Mouse (Mus musculus): ENCODE results near the gene Supt6. TPM values are rescaled to one million over a fixed set of nuclear protein-coding genes. Genes with fewer than 3 reads are reported as not detected.

The Supt6 gene
- polyA plus RNA-seq, 1 experiment from 2014 or later: 38.9 TPM

DNA sequence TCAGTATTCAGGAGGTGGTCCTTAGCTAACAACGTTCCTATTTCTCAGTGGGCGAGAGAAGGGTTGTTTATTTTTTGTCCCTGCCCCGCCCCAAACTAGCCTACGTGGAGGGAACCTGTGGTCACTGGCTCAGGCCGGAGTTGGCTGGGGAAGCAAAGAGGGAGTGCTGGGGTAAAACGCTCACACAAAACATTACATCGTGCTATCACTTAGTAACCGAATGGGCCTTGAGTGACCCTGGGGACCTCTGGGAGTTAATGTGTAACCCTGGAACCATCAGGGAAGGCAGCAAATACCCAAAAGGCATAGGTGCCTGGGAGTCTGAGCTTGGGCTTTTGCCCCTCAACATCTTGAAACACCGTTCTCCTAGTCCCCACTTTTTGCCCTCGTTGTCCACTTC lies 68.3 kb downstream of the Supt6 start:
- Histone ChIP-seq H3K4me3 (replicated peaks) (peak overlapping the region; percentile 64), H3K4me1 (peaks cover 60% of the 10 kb centered on the region), H3K4me2 (peak overlapping the region; percentile 80), H3K27me3 (no peaks in the 10 kb centered on the region), H3K27ac (0 out of 2 replicates have a peak overlapping the region, but pooled peaks have one; percentile 91), H3K9me3 (no peaks in the 10 kb centered on the region), H3K36me3 (replicated peaks) (peaks cover 30% of the 10 kb centered on the region), H3K9ac (peak overlapping the region; percentile 54; the same call in 1 of the 2 replicates)
- no peak for ATAC-seq (ENCODE audit: low FRiP score)
- 3% methylated on average over 10 of the region's 10 CpGs for WGBS

DNA sequence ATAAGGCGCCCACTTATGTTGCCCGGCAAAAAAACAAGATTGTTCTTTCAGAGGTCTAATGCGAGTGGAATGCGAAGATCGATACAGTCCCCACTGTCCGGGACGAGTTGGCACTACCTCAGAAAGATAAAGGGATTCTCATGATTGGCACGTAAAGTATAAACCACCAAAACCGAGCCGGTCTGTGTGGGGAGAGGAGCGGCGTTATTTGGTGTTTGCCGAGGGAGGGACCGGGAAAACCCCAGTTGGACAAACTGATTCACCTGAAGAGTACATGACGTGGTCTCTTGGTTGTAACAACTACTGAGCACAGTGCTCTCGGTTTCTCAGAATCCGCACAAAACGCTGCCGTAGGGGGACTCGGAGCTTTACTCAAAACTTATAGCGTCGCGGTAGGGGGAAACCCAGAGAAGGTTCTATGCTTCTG lies 68.9 kb downstream of the Supt6 start:
- peak overlapping the region; percentile 54 for H3K9ac ChIP-seq
- H3K4me2 ChIP-seq: peak overlapping the region; percentile 80
- H3K4me1 ChIP-seq: peaks cover 55% of the 10 kb centered on the region
- no peaks in the 10 kb centered on the region for H3K27me3 ChIP-seq
- peaks cover 27% of the 10 kb centered on the region for H3K36me3 ChIP-seq (replicated peaks)
- H3K27ac ChIP-seq: peak overlapping the region; percentile 84; the same call in 1 of the 2 replicates
- H3K9me3 ChIP-seq: no peaks in the 10 kb centered on the region
- no peak for ATAC-seq (ENCODE audit: low FRiP score)
- WGBS: under 1% methylated on average over 23 of the region's 23 CpGs
- peak overlapping the region; percentile 64 for H3K4me3 ChIP-seq (replicated peaks)

DNA sequence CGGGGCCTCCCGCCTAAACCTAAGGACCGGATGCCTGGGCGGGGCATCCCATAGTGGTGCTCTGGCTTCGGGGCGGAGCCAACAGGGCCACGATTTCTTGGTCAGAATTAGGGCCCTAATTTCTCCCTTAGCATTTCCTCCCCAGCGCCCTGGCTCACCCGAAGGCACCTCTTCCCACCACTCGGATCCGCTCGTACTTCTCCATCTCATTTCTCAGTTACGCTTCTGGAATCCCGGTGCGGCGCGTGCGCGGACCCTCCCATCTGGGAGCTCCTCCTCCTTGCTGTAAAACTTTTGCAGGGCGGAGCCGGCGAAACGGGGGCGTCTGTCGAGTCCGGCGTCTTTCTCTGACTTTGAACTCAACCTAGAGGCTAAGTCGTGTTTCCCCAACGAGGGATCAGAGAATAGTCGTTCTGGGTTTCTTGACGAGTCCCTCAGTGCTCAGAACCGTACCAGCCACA lies 69.4 kb downstream of the Supt6 start, which contains the start of the genes Nek8 and Tlcd1:
Gene Nek8, minus strand, starts transcription at position 274 of the 461 bp plus-strand sequence.
Gene Tlcd1, plus strand, starts transcription at position 310 of the 461 bp plus-strand sequence.
- H3K27me3 ChIP-seq: no peaks in the 10 kb centered on the region
- H3K27ac ChIP-seq: peak within 1 kb of the TSS; percentile 91
- H3K9me3 ChIP-seq: no peaks in the 10 kb centered on the region
- H3K4me2 ChIP-seq: peak within 1 kb of the TSS; percentile 80
- peak; percentile 62 for ATAC-seq (ENCODE audit: low FRiP score)
- H3K36me3 ChIP-seq (replicated peaks): peaks cover 22% of the 10 kb centered on the region
- peak within 1 kb of the TSS; percentile 64 for H3K4me3 ChIP-seq (replicated peaks)
- H3K4me1 ChIP-seq: peaks cover 50% of the 10 kb centered on the region
- under 1% methylated on average over 32 of the region's 32 CpGs for WGBS
- H3K9ac ChIP-seq: peak within 1 kb of the TSS; percentile 54

DNA sequence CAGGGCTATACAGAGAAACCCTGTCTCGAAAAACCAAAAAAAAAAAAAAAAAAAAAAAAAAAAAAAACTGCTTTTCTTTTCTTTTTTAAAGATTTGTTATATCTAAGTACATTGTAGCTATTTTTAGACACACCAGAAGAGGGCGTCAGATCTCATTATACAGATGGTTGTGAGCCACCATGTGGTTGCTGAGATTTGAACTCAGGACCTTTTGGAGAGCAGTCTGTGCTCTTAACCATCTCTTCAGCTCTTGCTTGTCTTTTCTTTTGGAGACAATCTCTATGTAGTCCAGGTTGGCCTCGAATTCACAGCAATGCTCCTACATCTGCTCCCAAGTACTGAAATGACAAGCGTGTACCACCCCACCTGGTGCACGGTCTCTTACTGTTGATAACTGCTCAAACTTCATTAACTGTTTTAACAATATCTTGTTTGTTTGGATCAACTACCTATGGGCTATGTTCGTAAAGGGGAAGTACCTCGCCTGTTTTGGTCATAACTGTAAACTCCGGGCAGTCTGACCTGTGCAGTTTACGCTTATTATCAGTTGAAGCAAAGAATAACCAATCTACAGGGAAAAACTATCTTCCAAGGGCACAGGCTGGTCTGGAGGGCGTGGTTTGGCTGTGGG lies 69.9 kb downstream of the Supt6 start:
- Histone ChIP-seq H3K27ac (peak overlapping the region; percentile 63), H3K4me2 (peak overlapping the region; percentile 80), H3K4me1 (peaks cover 46% of the 10 kb centered on the region), H3K9ac (peak overlapping the region; percentile 54; the same call in 1 of the 2 replicates), H3K9me3 (no peaks in the 10 kb centered on the region), H3K27me3 (no peaks in the 10 kb centered on the region), H3K36me3 (replicated peaks) (peaks cover 16% of the 10 kb centered on the region), H3K4me3 (replicated peaks) (peak overlapping the region; percentile 64)
- WGBS: 11% methylated on average over 10 of the region's 10 CpGs
- no peak for ATAC-seq (ENCODE audit: low FRiP score)

DNA sequence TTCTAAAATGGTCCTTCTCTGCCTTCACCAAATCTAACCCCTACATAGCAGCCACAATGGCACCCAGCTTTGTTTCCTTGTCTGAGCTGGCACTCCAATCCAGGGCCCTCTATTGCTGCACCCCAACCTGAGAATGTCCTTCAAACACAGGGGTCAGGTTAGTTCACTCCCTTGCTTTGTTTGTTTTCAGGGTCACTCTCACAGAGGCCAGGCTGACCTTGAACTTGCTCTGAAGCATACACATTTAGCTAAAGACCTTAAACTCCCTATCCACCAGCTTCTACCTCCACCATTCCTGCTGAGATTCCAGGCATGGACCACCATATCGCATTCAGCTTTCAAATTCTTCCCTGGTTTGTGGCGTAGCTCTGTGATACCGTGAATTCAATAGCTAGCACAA lies 71.3 kb downstream of the Supt6 start:
- H3K4me2 ChIP-seq: no peak overlapping the region
- no peaks in the 10 kb centered on the region for H3K9me3 ChIP-seq
- WGBS: 93% methylated on average over 3 of the region's 3 CpGs
- H3K27ac ChIP-seq: no peak overlapping the region
- no peak for ATAC-seq (ENCODE audit: low FRiP score)
- H3K9ac ChIP-seq: no peak overlapping the region
- H3K4me1 ChIP-seq: peaks cover 33% of the 10 kb centered on the region
- peaks cover 3% of the 10 kb centered on the region; the same call in 1 of the 2 replicates for H3K36me3 ChIP-seq (replicated peaks)
- no peaks in the 10 kb centered on the region for H3K27me3 ChIP-seq
- no peak overlapping the region for H3K4me3 ChIP-seq (replicated peaks)

DNA sequence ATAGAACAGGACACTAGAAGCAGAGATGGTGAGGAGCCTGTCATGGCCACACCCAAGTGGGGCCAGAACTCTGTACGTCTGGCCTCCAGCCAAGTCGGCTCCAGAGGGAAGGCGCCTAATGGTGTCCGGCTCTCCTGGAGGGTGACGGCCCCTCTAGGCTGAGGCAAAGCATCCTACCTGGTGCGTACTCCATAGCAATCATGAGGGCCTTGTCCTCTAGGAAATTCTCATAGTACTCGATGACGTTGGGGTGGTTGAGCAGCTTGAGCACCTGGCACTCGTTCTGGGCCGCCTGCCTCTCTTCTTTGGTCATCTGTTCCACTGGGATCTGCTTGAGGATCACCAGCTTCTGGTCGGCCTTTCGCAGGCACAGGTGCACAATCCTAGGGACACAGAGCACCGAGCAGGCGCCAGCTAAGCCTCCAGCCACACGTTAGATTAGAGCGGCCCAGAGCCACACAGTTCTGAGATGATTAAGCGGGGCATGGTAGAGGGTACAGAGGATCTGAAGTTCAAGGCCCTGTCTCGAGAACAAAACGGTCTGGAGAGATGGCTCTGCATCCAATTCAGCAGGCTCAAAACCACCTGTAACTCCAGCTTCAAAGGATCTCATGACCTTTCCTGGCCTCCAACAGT lies 72.9 kb downstream of the Supt6 start:
- Histone ChIP-seq H3K27me3 (no peaks in the 10 kb centered on the region), H3K9ac (no peak overlapping the region), H3K4me2 (no peak overlapping the region), H3K4me3 (replicated peaks) (no peak overlapping the region), H3K9me3 (no peaks in the 10 kb centered on the region), H3K4me1 (peaks cover 17% of the 10 kb centered on the region), H3K27ac (no peak overlapping the region), H3K36me3 (replicated peaks) (no peaks in the 10 kb centered on the region)
- ATAC-seq (ENCODE audit: low FRiP score): no peak
- 87% methylated on average over 19 of the region's 19 CpGs for WGBS

DNA sequence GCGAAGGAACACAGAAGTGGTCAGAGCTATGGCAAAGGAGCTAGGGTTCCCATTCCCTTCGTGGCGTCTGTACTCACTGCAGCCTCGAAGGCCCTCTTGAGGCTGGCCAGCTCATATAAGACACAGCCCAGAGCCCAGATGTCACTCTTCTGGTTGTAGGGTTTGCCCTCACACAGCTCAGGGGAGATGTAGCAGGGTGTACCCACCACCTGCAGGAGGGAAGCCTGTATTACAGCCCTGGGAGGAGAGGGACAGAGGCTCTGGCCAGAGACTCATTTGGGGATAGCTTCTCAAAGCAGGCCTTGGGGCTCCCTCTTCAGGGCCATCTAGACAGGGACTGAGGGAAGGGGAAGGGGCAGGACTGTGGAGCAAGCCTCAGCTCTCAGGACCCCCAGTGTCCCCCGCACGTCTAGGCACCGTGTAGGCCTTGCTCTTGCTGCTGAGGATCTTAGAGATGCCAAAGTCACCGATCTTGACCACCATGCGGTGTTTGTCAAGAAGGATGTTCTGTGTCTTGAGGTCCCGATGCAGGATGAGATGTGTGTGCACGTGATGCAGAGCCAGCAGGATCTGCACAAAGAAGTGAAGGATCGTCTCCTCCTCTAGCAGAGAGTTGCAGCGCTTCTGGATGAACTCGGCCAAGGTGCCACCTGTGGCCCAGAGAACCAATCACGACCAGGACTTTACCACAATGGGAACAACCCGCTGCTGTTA lies 73.6 kb downstream of the Supt6 start:
- Histone ChIP-seq H3K4me2 (no peak overlapping the region), H3K36me3 (replicated peaks) (no peaks in the 10 kb centered on the region), H3K27ac (no peak overlapping the region), H3K4me3 (replicated peaks) (no peak overlapping the region), H3K27me3 (no peaks in the 10 kb centered on the region), H3K9me3 (no peaks in the 10 kb centered on the region), H3K9ac (no peak overlapping the region), H3K4me1 (peaks cover 10% of the 10 kb centered on the region)
- ATAC-seq (ENCODE audit: low FRiP score): no peak
- WGBS: 83% methylated on average over 16 of the region's 16 CpGs

DNA sequence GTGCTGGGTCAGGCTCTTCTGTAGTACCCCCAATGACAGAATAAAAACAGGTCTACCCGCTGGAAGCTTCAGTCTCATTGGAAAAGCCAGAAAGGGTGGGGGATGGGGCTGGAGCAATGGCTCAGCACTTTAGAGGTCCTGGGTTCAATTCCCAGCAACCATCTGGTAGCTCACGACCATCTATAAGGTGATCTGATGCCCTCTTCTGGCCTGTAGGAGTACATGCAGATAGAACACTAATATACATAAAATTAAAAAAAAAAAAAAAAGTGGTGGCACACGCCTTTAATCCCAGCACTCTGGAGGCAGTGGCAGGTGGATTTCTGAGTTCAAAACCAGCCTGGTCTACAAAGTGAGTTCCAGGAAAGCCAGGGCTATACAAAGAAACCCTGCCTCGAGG lies 74.5 kb downstream of the Supt6 start:
- Histone ChIP-seq H3K4me3 (replicated peaks) (no peak overlapping the region), H3K36me3 (replicated peaks) (no peaks in the 10 kb centered on the region), H3K9ac (no peak overlapping the region), H3K4me2 (no peak overlapping the region), H3K9me3 (no peaks in the 10 kb centered on the region), H3K27ac (no peak overlapping the region), H3K27me3 (peaks cover 5% of the 10 kb centered on the region; the same call in 1 of the 2 replicates), H3K4me1 (peaks cover 4% of the 10 kb centered on the region; the same call in 1 of the 2 replicates)
- WGBS: 79% methylated on average over 4 of the region's 4 CpGs
- no peak for ATAC-seq (ENCODE audit: low FRiP score)

DNA sequence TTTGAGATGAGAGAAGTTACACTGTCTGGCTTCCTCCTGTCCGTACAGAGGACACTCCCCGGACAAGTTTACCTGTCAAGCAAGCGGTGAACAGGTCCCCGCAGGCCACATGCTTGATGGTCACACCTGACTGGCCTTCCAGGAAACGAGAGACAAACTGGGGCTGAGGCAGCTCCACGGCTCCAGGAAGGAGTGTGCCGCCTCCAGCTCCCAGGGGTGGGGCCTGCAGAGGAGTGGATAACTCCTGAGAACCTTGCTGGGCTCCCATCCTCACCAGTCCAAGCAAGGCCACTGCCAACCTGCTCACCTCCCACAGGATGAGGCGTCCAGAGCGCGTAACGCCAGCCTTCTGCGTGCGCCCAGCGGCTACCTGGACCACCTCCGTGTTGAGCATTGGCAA lies 75.5 kb downstream of the Supt6 start:
- H3K4me1 ChIP-seq: peaks cover 7% of the 10 kb centered on the region
- H3K27ac ChIP-seq: no peak overlapping the region
- no peak overlapping the region for H3K9ac ChIP-seq
- H3K36me3 ChIP-seq (replicated peaks): no peaks in the 10 kb centered on the region
- ATAC-seq (ENCODE audit: low FRiP score): no peak
- H3K4me2 ChIP-seq: no peak overlapping the region
- H3K4me3 ChIP-seq (replicated peaks): no peak overlapping the region
- WGBS: 90% methylated on average over 15 of the region's 15 CpGs
- H3K27me3 ChIP-seq: peaks cover 5% of the 10 kb centered on the region; the same call in 1 of the 2 replicates
- no peaks in the 10 kb centered on the region for H3K9me3 ChIP-seq

DNA sequence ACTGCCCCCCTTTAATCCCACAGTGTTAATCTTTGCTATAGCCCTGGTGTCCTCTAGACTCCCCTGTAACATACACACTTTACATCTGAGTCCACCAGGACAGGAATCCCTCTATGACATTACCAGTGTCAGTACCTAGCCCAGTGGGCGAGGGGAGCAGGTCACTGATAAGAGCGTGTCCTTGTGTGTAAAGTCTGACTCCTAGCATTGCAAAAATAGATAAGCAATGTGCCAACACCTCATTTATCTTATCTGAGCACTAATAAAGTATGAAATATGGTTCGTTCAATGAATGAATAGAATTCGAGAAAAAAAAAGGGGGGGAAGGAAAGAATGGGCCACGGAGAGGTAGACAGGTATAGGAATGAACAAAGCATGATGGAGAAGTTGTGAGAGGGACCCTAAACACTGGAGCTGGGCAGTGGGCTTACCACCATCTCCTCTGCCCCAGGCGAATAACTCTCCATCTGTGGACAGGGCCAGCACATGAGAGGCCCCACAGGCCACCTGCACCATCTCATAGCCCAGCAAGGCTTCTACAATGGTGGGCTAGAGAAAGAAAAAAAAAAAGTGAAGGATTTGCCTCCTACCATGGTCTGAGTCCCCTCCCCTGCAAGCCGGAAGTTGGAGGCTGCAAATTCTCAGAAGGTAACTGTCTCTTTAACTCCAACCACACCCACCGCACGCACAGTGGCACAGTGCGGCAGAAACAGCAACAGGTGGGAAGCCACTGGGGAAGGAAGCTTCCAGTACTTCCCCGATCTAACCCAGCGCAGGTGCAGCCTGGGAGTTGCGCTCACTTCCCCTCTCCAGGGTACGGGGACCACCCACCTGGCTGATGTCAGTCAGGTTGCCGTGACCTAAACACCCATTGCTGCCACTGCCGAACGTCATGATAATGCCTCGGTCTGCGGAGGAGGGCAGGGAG lies 77.0 kb downstream of the Supt6 start:
- no peak overlapping the region; the same call in 1 of the 2 replicates for H3K9ac ChIP-seq

DNA sequence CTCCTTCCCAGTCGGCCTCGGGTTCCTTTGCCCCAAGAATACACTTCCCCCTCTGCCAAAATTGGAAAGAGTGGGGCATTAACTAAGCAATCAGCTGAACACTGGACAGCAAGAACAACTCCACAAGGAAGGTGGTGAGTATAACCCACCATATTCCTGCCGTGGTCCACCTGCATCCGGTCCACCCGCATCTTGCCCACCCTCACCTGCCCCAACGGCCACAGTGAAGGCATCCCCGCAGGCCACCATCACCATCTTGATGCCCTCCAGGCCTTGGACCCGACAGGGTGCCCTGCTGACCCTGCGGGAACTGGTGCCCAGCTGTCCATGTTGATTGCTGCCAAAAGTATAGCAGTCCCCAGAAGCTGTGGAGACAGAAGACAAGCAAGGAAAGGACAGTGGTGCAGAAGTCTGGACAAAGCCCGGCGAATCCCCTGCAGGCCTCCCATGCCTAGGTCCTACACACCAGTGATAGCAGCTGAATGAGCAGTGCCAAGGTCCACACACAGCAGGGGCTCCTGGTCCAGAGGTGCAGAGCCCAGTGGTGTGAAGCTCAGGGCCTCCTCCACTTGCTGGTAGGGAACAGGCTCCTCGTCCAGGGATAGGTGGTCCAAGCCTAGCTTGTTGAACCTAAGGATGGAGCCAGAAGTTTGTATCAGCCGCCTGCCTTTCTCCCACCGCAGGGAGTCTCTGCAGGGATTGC lies 78.4 kb downstream of the Supt6 start:
- H3K9me3 ChIP-seq: no peaks in the 10 kb centered on the region
- no peak overlapping the region for H3K9ac ChIP-seq
- H3K4me2 ChIP-seq: no peak overlapping the region
- H3K4me3 ChIP-seq (replicated peaks): no peak overlapping the region
- ATAC-seq (ENCODE audit: low FRiP score): no peak
- peaks cover 5% of the 10 kb centered on the region for H3K36me3 ChIP-seq (replicated peaks)
- H3K27ac ChIP-seq: no peak overlapping the region
- H3K4me1 ChIP-seq: peaks cover 23% of the 10 kb centered on the region
- 84% methylated on average over 14 of the region's 14 CpGs for WGBS
- peaks cover 5% of the 10 kb centered on the region; the same call in 1 of the 2 replicates for H3K27me3 ChIP-seq

More for the DNA sequence above, 77.0 kb downstream of the Supt6 start:
- 61% methylated on average over 19 of the region's 19 CpGs for WGBS
- H3K9me3 ChIP-seq: no peaks in the 10 kb centered on the region
- peaks cover 5% of the 10 kb centered on the region; the same call in 1 of the 2 replicates for H3K27me3 ChIP-seq
- ATAC-seq (ENCODE audit: low FRiP score): no peak
- H3K4me1 ChIP-seq: peaks cover 9% of the 10 kb centered on the region
- H3K27ac ChIP-seq: no peak overlapping the region
- H3K36me3 ChIP-seq (replicated peaks): no peaks in the 10 kb centered on the region
- H3K4me3 ChIP-seq (replicated peaks): no peak overlapping the region
- H3K4me2 ChIP-seq: no peak overlapping the region
